Mouse (Mus musculus): ENCODE results near the gene Rbm6.
A peak's percentile ranks its signal among the peaks of the same experiment; 100 is the strongest.

Rbm6 gene

GRCm38 (mm10) chr9:107880411-107880810, 7.4 kb upstream of the Rbm6 start:
- DNase-seq (ENCODE audit: low read depth, low spot score), result no peak

DNA sequence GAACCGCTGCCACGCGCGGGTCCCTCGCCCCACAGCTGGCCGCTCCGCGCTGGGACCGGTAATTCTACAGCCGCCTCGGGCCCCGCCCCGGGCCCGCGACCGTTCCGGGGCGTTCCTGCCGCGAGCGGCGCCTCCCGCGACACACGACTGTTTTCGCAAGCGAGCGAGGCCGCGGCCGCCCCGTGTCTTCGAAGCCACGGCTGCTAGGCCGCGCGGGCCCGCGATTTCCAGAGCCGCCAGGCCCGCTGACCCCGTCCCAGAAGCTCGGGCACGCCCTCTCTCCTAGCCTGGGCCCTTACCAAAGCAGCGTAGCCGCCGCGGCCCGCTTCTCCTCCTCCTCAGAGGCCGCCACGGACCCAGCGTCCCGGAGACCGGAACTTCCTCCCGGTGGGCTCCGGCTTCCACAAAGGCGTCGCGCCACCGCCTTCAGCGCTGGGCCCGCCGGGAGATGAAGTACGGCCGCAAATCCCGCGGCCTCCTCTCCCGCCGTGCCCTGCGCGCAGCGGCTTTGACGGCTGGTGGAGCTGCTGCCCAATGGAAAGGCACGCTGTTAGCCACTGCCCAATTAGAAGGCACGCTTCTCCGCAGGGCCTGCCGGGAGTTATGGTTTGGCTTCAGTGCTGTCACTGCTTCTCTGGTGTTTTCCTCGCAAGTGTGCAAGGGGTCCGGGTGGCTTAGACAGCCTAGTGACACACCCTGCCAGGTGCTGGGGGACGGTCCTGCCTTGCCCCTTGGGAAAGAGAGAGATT, 513 bp downstream of the Rbm6 start:
- peak; percentile 73 for DNase-seq (ENCODE audit: low read depth, low spot score)

- DNase-seq (ENCODE audit: low read depth, low spot score), result no peak
Measured at GRCm38 (mm10) chr9:107866081-107866480, 7.0 kb downstream of the Rbm6 start.

GRCm38 (mm10) chr9:107864493-107864892, 8.5 kb downstream of the Rbm6 start:
- no peak for DNase-seq (ENCODE audit: low read depth, low spot score)

GRCm38 (mm10) chr9:107858343-107858742, 14.7 kb downstream of the Rbm6 start:
- DNase-seq (ENCODE audit: low read depth, low spot score), result no peak

- no peak for DNase-seq (ENCODE audit: low read depth, low spot score)
Measured at GRCm38 (mm10) chr9:107848922-107849321, 24.1 kb downstream of the Rbm6 start.

- no peak for DNase-seq (ENCODE audit: low read depth, low spot score)
Measured at GRCm38 (mm10) chr9:107842709-107843108, 30.3 kb downstream of the Rbm6 start.

GRCm38 (mm10) chr9:107838869-107839268, 34.2 kb downstream of the Rbm6 start:
- no peak for DNase-seq (ENCODE audit: low read depth, low spot score)

DNA sequence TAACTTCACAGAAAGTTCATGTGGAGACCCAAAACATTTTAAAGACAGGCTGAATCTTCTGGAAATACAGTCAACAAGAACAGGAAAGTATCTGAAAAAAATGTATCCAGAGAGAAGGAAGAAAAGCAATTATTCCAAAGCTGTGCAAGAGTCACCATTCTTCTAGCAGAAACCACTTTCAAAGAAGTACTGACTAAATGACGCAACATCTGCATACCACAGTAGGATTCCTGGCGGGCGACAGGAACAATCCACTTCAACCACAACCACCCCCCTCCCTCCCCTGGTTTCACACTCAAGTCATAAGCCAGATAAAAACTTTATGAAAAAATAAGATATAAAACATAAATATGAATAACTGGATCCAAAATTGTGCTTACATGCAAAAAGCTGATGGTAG, 39.2 kb downstream of the Rbm6 start:
- no peak for DNase-seq (ENCODE audit: low read depth, low spot score)

DNA sequence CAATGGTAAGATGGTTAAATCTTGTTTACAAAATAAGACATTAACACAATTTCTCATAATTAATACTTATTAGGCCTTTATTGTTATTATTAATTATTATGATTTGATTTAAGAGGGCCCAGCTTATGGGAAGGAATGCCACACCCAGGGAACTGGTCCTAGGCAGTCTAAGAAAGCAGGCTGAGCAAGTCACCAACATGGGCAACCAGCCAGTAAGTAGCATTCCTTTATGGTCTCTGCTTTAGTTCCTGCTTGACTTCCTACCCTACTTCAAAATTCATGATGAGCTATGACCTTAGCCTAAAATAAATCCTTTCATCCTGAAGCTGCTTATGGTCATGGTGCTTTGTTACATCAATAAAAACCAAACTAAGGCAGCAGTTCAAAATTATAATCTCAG, 41.3 kb downstream of the Rbm6 start:
- DNase-seq (ENCODE audit: low read depth, low spot score), result no peak

- DNase-seq (ENCODE audit: low read depth, low spot score), result no peak
Measured at GRCm38 (mm10) chr9:107812132-107812531, 60.9 kb downstream of the Rbm6 start.

- DNase-seq (ENCODE audit: low read depth, low spot score), result no peak
Measured at GRCm38 (mm10) chr9:107810985-107811384, 62.1 kb downstream of the Rbm6 start.

DNA sequence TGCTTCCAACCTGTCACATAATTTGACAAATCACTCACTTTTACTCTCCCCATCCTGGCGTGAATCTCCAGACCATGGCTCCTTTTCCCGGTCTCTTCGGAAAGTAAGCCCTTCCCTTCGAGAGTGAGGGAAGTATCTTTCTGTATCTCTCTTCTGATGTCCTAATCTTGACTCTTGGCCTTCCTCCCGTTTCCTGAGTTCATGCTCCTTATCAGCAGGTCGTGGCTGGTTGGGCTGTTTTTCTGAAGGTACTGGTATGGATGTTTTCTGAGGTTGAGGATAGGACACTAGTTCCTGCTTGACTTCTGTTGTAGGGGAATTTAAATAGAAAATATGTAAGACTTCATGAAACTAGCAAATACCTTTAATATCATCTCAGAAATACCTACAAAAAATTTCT, 81.3 kb downstream of the Rbm6 start:
- DNase-seq (ENCODE audit: low read depth, low spot score), result no peak

DNA sequence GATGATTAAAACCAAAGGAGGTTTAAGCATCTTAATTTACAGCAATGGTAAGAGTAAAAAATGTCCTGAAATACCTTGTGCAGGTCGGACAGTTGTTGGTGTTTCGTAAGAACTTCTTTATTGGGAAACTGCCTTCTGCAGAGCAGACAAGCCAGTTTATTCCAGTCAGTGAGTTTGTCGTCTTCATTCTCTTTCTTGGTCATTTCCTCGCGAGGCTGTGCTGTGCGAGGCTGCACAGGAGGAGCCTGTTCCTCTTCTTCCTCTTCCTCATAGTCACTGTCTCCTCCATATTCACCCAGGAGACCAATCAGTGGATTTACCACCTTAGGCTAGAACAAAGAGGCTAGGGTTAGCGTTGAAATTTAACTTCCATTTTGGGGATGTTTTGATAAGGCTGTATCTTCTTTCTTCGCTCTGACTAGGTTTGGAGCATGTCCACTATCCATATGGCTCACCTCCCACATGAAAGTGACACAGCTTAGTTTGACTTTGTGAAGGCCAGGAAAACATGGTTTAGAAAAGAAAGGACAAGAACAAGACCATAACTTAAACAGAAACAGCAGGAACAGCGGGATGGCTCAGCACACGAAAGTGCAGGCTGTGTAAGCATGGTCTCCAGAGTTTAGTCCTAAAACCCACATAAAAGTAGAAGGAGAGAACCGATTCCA, 90.4 kb downstream of the Rbm6 start:
- DNase-seq (ENCODE audit: low read depth, low spot score), result no peak

- DNase-seq (ENCODE audit: low read depth, low spot score), result no peak
Measured at GRCm38 (mm10) chr9:107776809-107777208, 96.2 kb downstream of the Rbm6 start.

GRCm38 (mm10) chr9:107774411-107774810, 98.6 kb downstream of the Rbm6 start:
- no peak for DNase-seq (ENCODE audit: low read depth, low spot score)

GRCm38 (mm10) chr9:107771782-107772181, 101.3 kb downstream of the Rbm6 start:
- DNase-seq (ENCODE audit: low read depth, low spot score), result no peak

- DNase-seq (ENCODE audit: low read depth, low spot score), result peak; percentile 76
Measured at GRCm38 (mm10) chr9:107770374-107771290, 102.4 kb downstream of the Rbm6 start, which contains the start of gene Rbm5. Gene Rbm5, minus strand, starts transcription at chr9:107770996.

DNA sequence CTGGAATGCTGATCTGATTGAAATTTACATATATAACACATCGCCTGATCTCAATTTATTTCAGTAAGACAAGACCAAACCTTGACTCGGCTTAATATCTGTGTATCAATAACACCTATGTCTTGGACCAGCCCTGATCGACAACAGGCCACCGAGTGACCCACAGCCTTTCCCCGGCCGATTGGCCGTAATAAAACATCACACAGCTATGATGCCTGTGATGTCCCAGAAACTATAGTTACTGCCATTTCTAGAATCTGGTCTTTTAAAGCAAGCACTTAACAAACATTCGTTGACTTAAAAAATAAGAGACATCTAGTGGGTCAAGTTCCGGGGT, 103.0 kb downstream of the Rbm6 start:
- DNase-seq (ENCODE audit: low read depth, low spot score), result no peak

GRCm38 (mm10) chr9:107769445-107770000, 103.5 kb downstream of the Rbm6 start:
- DNase-seq (ENCODE audit: low read depth, low spot score), result no peak

DNA sequence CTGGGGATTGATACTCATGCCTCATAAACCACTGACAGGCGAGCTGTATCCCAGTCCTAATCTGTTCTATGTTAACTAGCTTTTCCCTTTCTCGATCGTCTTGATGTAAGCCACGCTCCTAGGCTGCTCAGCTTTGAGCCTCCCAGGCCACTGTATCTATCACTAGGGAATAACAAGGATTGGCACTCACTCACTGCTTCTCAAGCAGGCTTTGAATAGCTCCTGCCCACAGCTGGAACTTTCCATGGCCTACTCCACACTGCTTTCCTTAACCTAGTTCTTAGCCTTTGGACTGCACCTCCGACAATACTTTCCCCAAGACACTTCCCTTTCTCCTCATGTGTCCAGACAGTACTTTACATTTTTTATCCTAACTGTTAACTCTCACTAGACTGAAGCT, 104.2 kb downstream of the Rbm6 start:
- no peak for DNase-seq (ENCODE audit: low read depth, low spot score)

DNA sequence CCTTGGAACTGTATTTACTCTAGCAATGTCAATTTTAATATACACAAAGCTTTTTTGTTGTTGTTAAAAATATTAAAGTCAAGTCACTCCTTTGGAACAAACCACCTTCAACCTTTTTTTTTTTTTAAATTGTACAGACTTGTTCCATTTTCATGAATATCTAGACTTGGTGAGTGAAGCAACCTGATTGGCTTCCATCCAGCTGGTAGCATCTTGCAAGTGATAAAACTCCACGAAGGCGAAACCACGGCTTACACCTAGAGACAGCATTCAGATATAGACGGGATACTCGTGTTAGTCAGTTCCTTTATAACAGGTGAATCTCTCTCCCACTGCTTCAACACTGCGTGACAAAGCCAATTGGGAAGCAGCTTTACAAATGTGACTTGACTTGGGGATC, 113.4 kb downstream of the Rbm6 start:
- DNase-seq (ENCODE audit: low read depth, low spot score), result no peak

Measured in WW6 (cell line).